Mouse (Mus musculus) inflammation-experienced regulatory T-cells, adult 6 months (primary cell): ENCODE data around the gene Olfr412. TPM values are rescaled to one million over a fixed set of nuclear protein-coding genes. Genes with fewer than 3 reads are reported as not detected.

Experiments used
- ATAC-seq: one replicate; pipeline ENCODE4 v1.8.0; 2017
- polyA plus RNA-seq, 3 experiments: library from polyadenylated mRNA; unstranded; fragments of 100-300 nt; shearing (Covaris generic); gene quantifications; one replicate each; pipeline ENCODE4 v1.2.1; 2017

Gene Olfr412
- polyA plus RNA-seq, 3 experiments from 2014 or later, result not detected

GRCm38 (mm10) chr11:74414112-74414511, 52.2 kb downstream of the Olfr412 start:
- no peak for ATAC-seq

GRCm38 (mm10) chr11:74415736-74416135, 53.9 kb downstream of the Olfr412 start:
- no peak for ATAC-seq

Other genes with a start within 250 kb of the Olfr412 start
- gene Olfr401, start 248.4 kb upstream of the Olfr412 start, polyA plus RNA-seq, result under 1 TPM in 1 of 3 experiments, not detected in 2; 0.25 TPM
- not detected for gene Olfr402, start 208.5 kb upstream of the Olfr412 start, polyA plus RNA-seq
- gene Olfr403, start 175.8 kb upstream of the Olfr412 start, polyA plus RNA-seq, result not detected
- gene Olfr43, start 150.7 kb upstream of the Olfr412 start, polyA plus RNA-seq, result not detected
- gene Olfr406, start 102.3 kb upstream of the Olfr412 start, polyA plus RNA-seq, result not detected
- not detected for gene Olfr59, start 78.3 kb upstream of the Olfr412 start, polyA plus RNA-seq
- not detected for gene Olfr410, start 24.0 kb upstream of the Olfr412 start, polyA plus RNA-seq
- gene Olfr411, start 9.4 kb upstream of the Olfr412 start, polyA plus RNA-seq, result not detected
- 10 to 100 TPM in 1 of 3 experiments, 1 to 10 TPM in 1, under 1 TPM in 1; 0.63 to 11.9 (median 1.6) TPM for gene Rap1gap2, start 248.8 kb downstream of the Olfr412 start, polyA plus RNA-seq